Mouse (Mus musculus): ENCODE data around the gene Selenon. TPM values are rescaled to one million over a fixed set of nuclear protein-coding genes. Genes with fewer than 3 reads are reported as not detected.

Selenon gene
- polyA plus RNA-seq, 1 experiment: 46.4 TPM

DNA sequence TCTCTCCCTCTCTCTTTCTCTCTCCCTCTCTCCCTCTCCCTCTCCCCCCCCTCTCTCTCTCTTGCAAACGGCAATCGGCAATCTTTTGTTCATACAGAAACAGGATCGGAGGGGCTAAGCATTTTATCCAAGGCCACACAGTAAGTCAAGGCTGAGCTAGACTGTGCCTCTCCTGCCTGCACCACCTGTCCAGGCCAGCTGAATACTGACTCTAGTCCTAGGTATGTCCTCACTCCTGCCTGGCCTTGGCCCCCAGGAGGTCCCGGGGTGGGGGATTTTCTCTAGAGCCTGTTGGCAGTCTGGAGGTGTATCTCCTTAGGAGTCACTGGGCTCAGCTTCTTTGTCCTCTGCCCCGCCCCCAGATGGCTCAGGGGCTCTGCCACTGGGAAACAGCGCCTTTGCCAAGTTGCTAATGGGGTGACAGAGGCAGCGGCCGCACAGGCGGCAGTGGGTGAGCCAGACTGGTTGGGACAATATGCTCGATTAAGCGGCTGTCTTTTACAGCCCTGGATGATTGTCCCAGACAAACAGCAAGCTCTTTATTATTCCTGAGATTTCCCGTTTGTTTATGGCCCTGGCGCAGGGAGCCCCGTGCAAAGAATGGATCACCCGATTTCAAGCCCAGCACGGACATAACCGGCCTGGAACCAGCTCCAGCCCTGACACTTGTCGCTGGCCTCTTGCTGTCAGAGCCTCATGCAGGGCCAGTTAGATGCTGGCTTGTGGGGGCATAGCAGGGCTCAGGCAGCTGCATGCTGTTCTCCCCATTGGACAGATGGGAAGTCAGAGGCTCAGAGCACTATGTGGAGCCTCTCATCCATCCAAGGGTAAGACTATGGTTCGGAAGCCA, 15.6 kb upstream of the Selenon start:
- H3ac ChIP-seq (ENCODE audit: control insufficient read depth, insufficient read length, low read depth): no peak overlapping the region
- H3K79me2 ChIP-seq (ENCODE audit: control insufficient read depth, insufficient read depth): no peaks in the 10 kb centered on the region
- no peak overlapping the region for H3K4me3 ChIP-seq (ENCODE audit: insufficient read depth, poor library complexity, severe bottlenecking)
- H3K27me3 ChIP-seq (ENCODE audit: control insufficient read depth, insufficient read depth, insufficient read length): no peaks in the 10 kb centered on the region
- TF ChIP-seq CTCF (IDR thresholded peaks at IDR 0.05; ENCODE audit: control insufficient read depth, insufficient read depth, insufficient read length): no peak
- no peak for TF ChIP-seq MYOD1 (IDR thresholded peaks at IDR 0.05; ENCODE audit: control insufficient read depth, insufficient read length, low read depth)
- no peak for TF ChIP-seq MYOG (IDR thresholded peaks at IDR 0.05; ENCODE audit: control insufficient read depth, extremely low read depth, insufficient read length)
- no peak for TF ChIP-seq MAX (IDR thresholded peaks at IDR 0.05)
- no peak for TF ChIP-seq FOSL1 (IDR thresholded peaks at IDR 0.05; ENCODE audit: insufficient read depth, low read length, poor library complexity, severe bottlenecking)
- H3K79me3 ChIP-seq (ENCODE audit: low read depth): no peaks in the 10 kb centered on the region
- H3K36me3 ChIP-seq (ENCODE audit: control insufficient read depth, insufficient read depth): no peaks in the 10 kb centered on the region

DNA sequence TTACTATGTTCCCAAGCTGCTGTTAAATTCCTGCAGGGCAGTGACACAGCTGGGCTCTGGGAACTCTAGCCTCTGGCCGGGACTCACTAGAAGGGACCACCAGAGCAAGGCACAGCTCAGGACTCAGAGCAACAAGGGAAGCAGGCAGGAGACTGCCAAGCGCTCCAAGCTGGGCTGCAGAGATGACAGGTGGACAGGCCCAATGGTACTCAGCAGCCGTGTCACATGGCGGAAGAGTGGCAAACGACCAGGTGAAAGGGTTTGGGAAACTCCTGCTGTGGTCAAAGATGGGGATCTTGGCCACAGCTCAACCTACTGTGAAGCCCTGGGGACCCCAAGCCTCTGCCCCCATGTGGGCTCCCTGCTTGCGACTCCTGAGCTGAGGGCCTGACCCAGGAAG, 12.1 kb upstream of the Selenon start:
- Histone ChIP-seq H3K79me2 (ENCODE audit: control insufficient read depth, insufficient read depth) (no peaks in the 10 kb centered on the region), H3K79me3 (ENCODE audit: low read depth) (no peaks in the 10 kb centered on the region), H3ac (ENCODE audit: control insufficient read depth, insufficient read length, low read depth) (no peak overlapping the region), H3K36me3 (ENCODE audit: control insufficient read depth, insufficient read depth) (no peaks in the 10 kb centered on the region), H3K4me3 (ENCODE audit: insufficient read depth, poor library complexity, severe bottlenecking) (no peak overlapping the region), H3K27me3 (ENCODE audit: control insufficient read depth, insufficient read depth, insufficient read length) (no peaks in the 10 kb centered on the region)
- TF ChIP-seq MYOG (IDR thresholded peaks at IDR 0.05; ENCODE audit: control insufficient read depth, extremely low read depth, insufficient read length): no peak
- TF ChIP-seq FOSL1 (IDR thresholded peaks at IDR 0.05; ENCODE audit: insufficient read depth, low read length, poor library complexity, severe bottlenecking): no peak
- no peak for TF ChIP-seq MYOD1 (IDR thresholded peaks at IDR 0.05; ENCODE audit: control insufficient read depth, insufficient read length, low read depth)
- TF ChIP-seq USF1 (IDR thresholded peaks at IDR 0.05; ENCODE audit: low read depth): no peak
- TF ChIP-seq MAX (IDR thresholded peaks at IDR 0.05): no peak
- no peak for TF ChIP-seq CTCF (IDR thresholded peaks at IDR 0.05; ENCODE audit: control insufficient read depth, insufficient read depth, insufficient read length)
- TF ChIP-seq CEBPB (IDR thresholded peaks at IDR 0.05; ENCODE audit: low read depth): no peak

- no peaks in the 10 kb centered on the region for H3K79me2 ChIP-seq (ENCODE audit: control insufficient read depth, insufficient read depth)
- H3K4me3 ChIP-seq (ENCODE audit: insufficient read depth, poor library complexity, severe bottlenecking): no peak overlapping the region
- H3ac ChIP-seq (ENCODE audit: control insufficient read depth, insufficient read length, low read depth): no peak overlapping the region
- no peaks in the 10 kb centered on the region for H3K27me3 ChIP-seq (ENCODE audit: control insufficient read depth, insufficient read depth, insufficient read length)
- no peaks in the 10 kb centered on the region for H3K36me3 ChIP-seq (ENCODE audit: control insufficient read depth, insufficient read depth)
- TF ChIP-seq CEBPB (IDR thresholded peaks at IDR 0.05; ENCODE audit: low read depth): no peak
- TF ChIP-seq MYOG (IDR thresholded peaks at IDR 0.05; ENCODE audit: control insufficient read depth, extremely low read depth, insufficient read length): no peak
- TF ChIP-seq USF1 (IDR thresholded peaks at IDR 0.05; ENCODE audit: low read depth): no peak
- TF ChIP-seq MAX (IDR thresholded peaks at IDR 0.05): no peak
- no peak for TF ChIP-seq FOSL1 (IDR thresholded peaks at IDR 0.05; ENCODE audit: insufficient read depth, low read length, poor library complexity, severe bottlenecking)
- no peak for TF ChIP-seq MYOD1 (IDR thresholded peaks at IDR 0.05; ENCODE audit: control insufficient read depth, insufficient read length, low read depth)
- TF ChIP-seq CTCF (IDR thresholded peaks at IDR 0.05; ENCODE audit: control insufficient read depth, insufficient read depth, insufficient read length): no peak
- H3K79me3 ChIP-seq (ENCODE audit: low read depth): no peaks in the 10 kb centered on the region
These were observed 11.7 kb upstream of the Selenon start for GRCm38 (mm10) chr4:134563624-134564023.

GRCm38 (mm10) chr4:134562014-134562413, 10.0 kb upstream of the Selenon start:
- Histone ChIP-seq H3K27me3 (ENCODE audit: control insufficient read depth, insufficient read depth, insufficient read length) (no peaks in the 10 kb centered on the region), H3ac (ENCODE audit: control insufficient read depth, insufficient read length, low read depth) (no peak overlapping the region), H3K36me3 (ENCODE audit: control insufficient read depth, insufficient read depth) (no peaks in the 10 kb centered on the region), H3K79me2 (ENCODE audit: control insufficient read depth, insufficient read depth) (no peaks in the 10 kb centered on the region), H3K4me3 (ENCODE audit: insufficient read depth, poor library complexity, severe bottlenecking) (no peak overlapping the region), H3K79me3 (ENCODE audit: low read depth) (no peaks in the 10 kb centered on the region)
- TF ChIP-seq CTCF (IDR thresholded peaks at IDR 0.05; ENCODE audit: control insufficient read depth, insufficient read depth, insufficient read length): no peak
- no peak for TF ChIP-seq MAX (IDR thresholded peaks at IDR 0.05)
- no peak for TF ChIP-seq MYOG (IDR thresholded peaks at IDR 0.05; ENCODE audit: control insufficient read depth, extremely low read depth, insufficient read length)
- no peak for TF ChIP-seq MYOD1 (IDR thresholded peaks at IDR 0.05; ENCODE audit: control insufficient read depth, insufficient read length, low read depth)
- TF ChIP-seq USF1 (IDR thresholded peaks at IDR 0.05; ENCODE audit: low read depth): no peak
- TF ChIP-seq FOSL1 (IDR thresholded peaks at IDR 0.05; ENCODE audit: insufficient read depth, low read length, poor library complexity, severe bottlenecking): no peak
- no peak for TF ChIP-seq CEBPB (IDR thresholded peaks at IDR 0.05; ENCODE audit: low read depth)

DNA sequence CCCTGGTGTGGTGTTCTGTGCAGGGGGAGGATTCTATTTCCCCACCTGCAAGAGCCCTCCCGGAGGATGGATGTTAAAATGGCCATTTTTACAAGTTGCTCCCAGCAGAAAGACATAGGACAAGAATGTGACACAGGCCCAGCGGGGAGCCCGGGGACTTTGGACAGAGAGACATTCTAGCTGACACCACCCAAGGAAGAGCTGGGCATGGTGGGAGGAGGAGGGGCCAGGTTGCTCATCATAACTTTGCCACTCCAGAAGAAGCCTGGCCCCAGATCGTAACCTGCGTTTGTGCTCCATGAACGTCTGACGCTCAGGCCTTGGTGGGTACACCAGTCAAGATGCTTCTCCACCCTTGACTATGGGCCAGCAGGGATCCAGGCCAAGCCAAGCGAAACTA, 8.7 kb upstream of the Selenon start:
- Histone ChIP-seq H3K27me3 (ENCODE audit: control insufficient read depth, insufficient read depth, insufficient read length) (no peaks in the 10 kb centered on the region), H3K79me3 (ENCODE audit: low read depth) (no peaks in the 10 kb centered on the region), H3K79me2 (ENCODE audit: control insufficient read depth, insufficient read depth) (no peaks in the 10 kb centered on the region), H3K4me3 (ENCODE audit: insufficient read depth, poor library complexity, severe bottlenecking) (no peak overlapping the region), H3ac (ENCODE audit: control insufficient read depth, insufficient read length, low read depth) (no peak overlapping the region), H3K36me3 (ENCODE audit: control insufficient read depth, insufficient read depth) (no peaks in the 10 kb centered on the region)
- no peak for TF ChIP-seq MYOD1 (IDR thresholded peaks at IDR 0.05; ENCODE audit: control insufficient read depth, insufficient read length, low read depth)
- TF ChIP-seq MAX (IDR thresholded peaks at IDR 0.05): no peak
- no peak for TF ChIP-seq USF1 (IDR thresholded peaks at IDR 0.05; ENCODE audit: low read depth)
- no peak for TF ChIP-seq CTCF (IDR thresholded peaks at IDR 0.05; ENCODE audit: control insufficient read depth, insufficient read depth, insufficient read length)
- no peak for TF ChIP-seq CEBPB (IDR thresholded peaks at IDR 0.05; ENCODE audit: low read depth)
- TF ChIP-seq FOSL1 (IDR thresholded peaks at IDR 0.05; ENCODE audit: insufficient read depth, low read length, poor library complexity, severe bottlenecking): no peak
- no peak for TF ChIP-seq MYOG (IDR thresholded peaks at IDR 0.05; ENCODE audit: control insufficient read depth, extremely low read depth, insufficient read length)

All from C2C12 (cell line).